Mouse (Mus musculus): ENCODE data around the gene Fbl. TPM values are rescaled to one million over a fixed set of nuclear protein-coding genes. Genes with fewer than 3 reads are reported as not detected.
"Not testable (repeated sequence)": the region's sequence is repeated elsewhere in the genome, so short reads cannot be mapped to it uniquely, and the experiment has no call there.

Gene Fbl
- total RNA-seq, 2 experiments from 2014 or later: 21.2 to 28.9 TPM

- intact Hi-C loops (cut with DNase I): loop anchor here (2.0 kb wide), 1 partner anchor 16 kb away; no protein-coding TSS in a partner anchor
- no peak for TF ChIP-seq CTCF (IDR thresholded peaks at IDR 0.05)
Observed at GRCm38 (mm10) chr7:28196528-28196927, 27.0 kb downstream of the Fbl start.

GRCm38 (mm10) chr7:28199054-28199453, 29.5 kb downstream of the Fbl start:
- no peak for DNase-seq
- H3K27ac ChIP-seq: peak overlapping the region; percentile 88; the same call in 1 of the 2 replicates
- no peak overlapping the region for H3K4me3 ChIP-seq
- TF ChIP-seq CTCF (IDR thresholded peaks at IDR 0.05): no peak
- intact Hi-C loops (cut with DNase I): no loop called here

More at GRCm38 (mm10) chr7:28196528-28196927, 27.0 kb downstream of the Fbl start:
- Histone ChIP-seq H3K4me3 (no peak overlapping the region), H3K27ac (peak overlapping the region; percentile 88)
- peak; percentile 93 for DNase-seq

GRCm38 (mm10) chr7:28203207-28204108, 33.9 kb downstream of the Fbl start:
- intact Hi-C loops (cut with DNase I): loop anchor here (1.0 kb wide), 1 partner anchor 23 kb away; no protein-coding TSS in a partner anchor
- peak; percentile 32; the same call in 1 of the 2 replicates for TF ChIP-seq CTCF (IDR thresholded peaks at IDR 0.05)
- Histone ChIP-seq H3K27ac (peak overlapping the region; percentile 85), H3K4me3 (peak overlapping the region; percentile 19; the same call in 1 of the 2 replicates)
- peak; percentile 93 for DNase-seq

GRCm38 (mm10) chr7:28206044-28206600, 36.6 kb downstream of the Fbl start:
- no peak overlapping the region for H3K4me3 ChIP-seq
- peak; percentile 56 for DNase-seq
- TF ChIP-seq CTCF (IDR thresholded peaks at IDR 0.05): peak; percentile 64
- intact Hi-C loops (cut with DNase I): loop anchor here (5.0 kb wide), 1 partner anchor 34 kb away; no protein-coding TSS in a partner anchor
- H3K27ac ChIP-seq: 0 out of 2 replicates have a peak overlapping the region, but pooled peaks have one; percentile 8

- TF ChIP-seq CTCF (IDR thresholded peaks at IDR 0.05): no peak
- no peak for DNase-seq
- H3K4me3 ChIP-seq: peak overlapping the region; percentile 60
- intact Hi-C loops (cut with DNase I): loop anchor here (5.0 kb wide), 1 partner anchor 36 kb away; no protein-coding TSS in a partner anchor
- peak overlapping the region; percentile 85 for H3K27ac ChIP-seq
Observed at GRCm38 (mm10) chr7:28208396-28208987, 39.0 kb downstream of the Fbl start.

GRCm38 (mm10) chr7:28208988-28209508, 39.5 kb downstream of the Fbl start:
- TF ChIP-seq CTCF (IDR thresholded peaks at IDR 0.05): no peak
- DNase-seq: peak; percentile 82
- intact Hi-C loops (cut with DNase I): loop anchor here (5.0 kb wide), 1 partner anchor 37 kb away; no protein-coding TSS in a partner anchor
- peak overlapping the region; percentile 85 for H3K27ac ChIP-seq
- peak overlapping the region; percentile 60 for H3K4me3 ChIP-seq

GRCm38 (mm10) chr7:28210731-28211130, 41.2 kb downstream of the Fbl start:
- no peak for DNase-seq
- Histone ChIP-seq H3K4me3 (no peak overlapping the region), H3K27ac (no peak overlapping the region)
- intact Hi-C loops (cut with DNase I): loop anchor here (5.0 kb wide), 1 partner anchor 92 kb away; the partner anchor contains the start of gene Dll3
- TF ChIP-seq CTCF (IDR thresholded peaks at IDR 0.05): peak; percentile 8; the same call in 1 of the 2 replicates

- Histone ChIP-seq H3K27ac (no peak overlapping the region), H3K4me3 (no peak overlapping the region)
- intact Hi-C loops (cut with DNase I): loop anchor here (1.0 to 5.0 kb wide), 3 partner anchors 66 to 164 kb away; partner anchors contain the start of genes Dll3 and Psmc4
- TF ChIP-seq CTCF (IDR thresholded peaks at IDR 0.05): peak; percentile 92
- peak; percentile 81 for DNase-seq
Observed at GRCm38 (mm10) chr7:28214142-28214541, 44.6 kb downstream of the Fbl start.

GRCm38 (mm10) chr7:28215950-28216349, 46.4 kb downstream of the Fbl start:
- H3K27ac ChIP-seq; intact Hi-C loops (cut with DNase I); H3K4me3 ChIP-seq; DNase-seq: not testable (repeated sequence)

- intact Hi-C loops (cut with DNase I); H3K4me3 ChIP-seq; DNase-seq: not testable (repeated sequence)
Observed at GRCm38 (mm10) chr7:28217811-28218210, 48.3 kb downstream of the Fbl start.

GRCm38 (mm10) chr7:28218951-28219740, 49.6 kb downstream of the Fbl start:
- intact Hi-C loops (cut with DNase I); DNase-seq; H3K27ac ChIP-seq; H3K4me3 ChIP-seq: not testable (repeated sequence)

More at GRCm38 (mm10) chr7:28217811-28218210, 48.3 kb downstream of the Fbl start:
- not testable (repeated sequence) for H3K27ac ChIP-seq

GRCm38 (mm10) chr7:28226836-28227235, 57.3 kb downstream of the Fbl start:
- H3K4me3 ChIP-seq; intact Hi-C loops (cut with DNase I): not testable (repeated sequence)

GRCm38 (mm10) chr7:28227421-28227820, 57.9 kb downstream of the Fbl start:
- H3K4me3 ChIP-seq; H3K27ac ChIP-seq; DNase-seq; intact Hi-C loops (cut with DNase I): not testable (repeated sequence)

More at GRCm38 (mm10) chr7:28226836-28227235, 57.3 kb downstream of the Fbl start:
- not testable (repeated sequence) for H3K27ac ChIP-seq, DNase-seq
